Mouse (Mus musculus): Measurements from ENCODE around the gene Tacc2.

DNA sequence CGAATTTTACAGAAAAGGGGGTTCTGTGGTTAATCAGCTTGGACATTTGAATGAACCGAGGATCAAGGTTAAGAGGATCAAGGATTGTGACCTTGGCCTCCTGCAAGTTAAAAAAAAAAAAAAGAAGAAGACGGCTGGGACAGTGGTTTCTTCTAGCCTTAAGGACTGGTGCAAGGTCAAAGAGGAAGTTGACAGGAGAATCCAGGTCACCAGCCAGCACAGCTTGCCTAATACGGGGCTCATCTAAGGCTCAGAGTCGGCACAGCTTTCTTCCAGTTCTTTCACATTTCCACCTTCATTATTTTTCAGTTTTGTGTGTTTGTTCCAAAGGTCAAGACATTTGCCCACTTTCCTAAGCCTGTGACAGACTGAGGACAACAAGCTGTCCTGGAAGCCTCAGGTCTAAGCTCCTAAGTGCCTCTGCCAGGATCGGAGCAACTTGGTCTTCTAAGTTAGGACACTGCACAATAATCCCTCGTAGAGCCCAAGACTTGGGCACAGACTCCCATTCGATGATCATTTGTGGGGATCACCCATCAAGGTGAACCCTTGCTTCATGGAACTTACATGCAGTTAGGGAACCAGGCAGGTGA is 13.7 kb downstream of the Tacc2 start:
- TF ChIP-seq POLR2A (IDR thresholded peaks at IDR 0.05; ENCODE audit: low read depth, low read length) (no peak), CTCF (IDR thresholded peaks at IDR 0.05; ENCODE audit: extremely low read depth, insufficient read length, insufficient replicate concordance, low read depth, low read length) (no peak)

Data from small intestine, adult 2 months (tissue).